Mouse (Mus musculus) embryonic fibroblast, embryonic 13.5 days (primary cell): Measurements from ENCODE around the gene Akap2. TPM values are rescaled to one million over a fixed set of nuclear protein-coding genes. Genes with fewer than 3 reads are reported as not detected.

ENCODE experiments used
- H3K27ac ChIP-seq: 2 replicates; pipeline ENCODE4 v1.5.1; 2012; ENCODE audit warnings: low read length, control low read depth, inconsistent platforms; ENCODE audit not compliant: insufficient read depth
- H3K4me1 ChIP-seq: 2 replicates; pipeline ENCODE4 v1.6.1; 2011; ENCODE audit warnings: low read length; ENCODE audit not compliant: control insufficient read depth, insufficient read depth
- H3K4me3 ChIP-seq: 2 replicates; pipeline ENCODE4 v1.5.1; 2011; ENCODE audit warnings: mild to moderate bottlenecking, control low read depth, low read length; ENCODE audit not compliant: insufficient read depth
- CTCF ChIP-seq: IDR thresholded peaks from 2 replicates; pipeline ENCODE4 v1.5.1; 2011; ENCODE audit warnings: mild to moderate bottlenecking, control low read depth, low read length, moderate library complexity, borderline replicate concordance; ENCODE audit not compliant: insufficient read depth
- POLR2A ChIP-seq: IDR thresholded peaks from 2 replicates; pipeline ENCODE4 v1.6.1; 2011; ENCODE audit warnings: low read depth, mild to moderate bottlenecking, control low read depth, low read length, moderate library complexity
- polyA plus RNA-seq: library from polyadenylated mRNA; stranded (reverse); fragments of >200 nt; gene quantifications from 2 replicates; pipeline ENCODE4 v1.2.4, GENCODE M21; 2011; ENCODE audit warnings: low read depth; ENCODE audit not compliant: missing spikeins, insufficient read length

Akap2 gene
- polyA plus RNA-seq, 1 experiment = 127 TPM

- no peaks in the 10 kb centered on the region for H3K4me1 ChIP-seq
- TF ChIP-seq CTCF = no peak
- TF ChIP-seq POLR2A = no peak
- H3K27ac ChIP-seq = no peak overlapping the region
- no peak overlapping the region for H3K4me3 ChIP-seq
Observed at GRCm38 (mm10) chr4:57696955-57697354, 20.5 kb upstream of the Akap2 start.

GRCm38 (mm10) chr4:57697918-57698611 is 19.4 kb upstream of the Akap2 start:
- Histone ChIP-seq H3K4me1 (no peaks in the 10 kb centered on the region), H3K4me3 (no peak overlapping the region), H3K27ac (no peak overlapping the region)
- TF ChIP-seq CTCF = no peak
- no peak for TF ChIP-seq POLR2A

- no peak overlapping the region for H3K27ac ChIP-seq
- TF ChIP-seq CTCF (no peak), POLR2A (no peak)
- no peak overlapping the region for H3K4me3 ChIP-seq
- H3K4me1 ChIP-seq = no peaks in the 10 kb centered on the region
Observed at GRCm38 (mm10) chr4:57701576-57701975, 15.9 kb upstream of the Akap2 start.

GRCm38 (mm10) chr4:57703574-57704470 is 13.6 kb upstream of the Akap2 start:
- Histone ChIP-seq H3K4me3 (no peak overlapping the region), H3K4me1 (no peaks in the 10 kb centered on the region), H3K27ac (no peak overlapping the region)
- TF ChIP-seq POLR2A = no peak
- no peak for TF ChIP-seq CTCF

GRCm38 (mm10) chr4:57704575-57704974 is 12.9 kb upstream of the Akap2 start:
- no peak for TF ChIP-seq CTCF
- no peak for TF ChIP-seq POLR2A
- H3K4me1 ChIP-seq = no peaks in the 10 kb centered on the region
- no peak overlapping the region for H3K27ac ChIP-seq
- no peak overlapping the region for H3K4me3 ChIP-seq

- no peaks in the 10 kb centered on the region; the same call in 1 of the 2 replicates for H3K4me1 ChIP-seq
- H3K27ac ChIP-seq = no peak overlapping the region
- TF ChIP-seq POLR2A (no peak), CTCF (no peak)
- no peak overlapping the region for H3K4me3 ChIP-seq
Observed at GRCm38 (mm10) chr4:57715849-57716248, 1.6 kb upstream of the Akap2 start.

GRCm38 (mm10) chr4:57716735-57717134 is 722 bp upstream of the Akap2 start:
- no peak for TF ChIP-seq CTCF
- TF ChIP-seq POLR2A = no peak
- H3K4me1 ChIP-seq = no peaks in the 10 kb centered on the region; the same call in 1 of the 2 replicates

GRCm38 (mm10) chr4:57719370-57719769 is 1.9 kb downstream of the Akap2 start:
- Histone ChIP-seq H3K4me1 (no peaks in the 10 kb centered on the region; the same call in 1 of the 2 replicates), H3K4me3 (no peak overlapping the region), H3K27ac (no peak overlapping the region)
- TF ChIP-seq POLR2A (no peak), CTCF (no peak)

More at GRCm38 (mm10) chr4:57716735-57717134, 722 bp upstream of the Akap2 start:
- no peak overlapping the region for H3K27ac ChIP-seq
- no peak overlapping the region for H3K4me3 ChIP-seq

GRCm38 (mm10) chr4:57720869-57721361 is 3.5 kb downstream of the Akap2 start:
- TF ChIP-seq POLR2A (no peak), CTCF (no peak)
- no peaks in the 10 kb centered on the region; the same call in 1 of the 2 replicates for H3K4me1 ChIP-seq
- H3K4me3 ChIP-seq = no peak overlapping the region
- H3K27ac ChIP-seq = no peak overlapping the region
